Mouse (Mus musculus) olfactory bulb, adult 2 months (tissue): ENCODE data around the gene Bhlha9. TPM values are rescaled to one million over a fixed set of nuclear protein-coding genes. Genes with fewer than 3 reads are reported as not detected.
"Not testable (repeated sequence)": the region's sequence is repeated elsewhere in the genome, so short reads cannot be mapped to it uniquely, and the experiment has no call there.

Experiments used
- H3K27ac ChIP-seq: fragments of 200-500 bp; 2 replicates; pipeline ENCODE4 v1.5.1; 2012; ENCODE audit warnings: low read depth, low read length; ENCODE audit not compliant: insufficient read depth
- H3K4me1 ChIP-seq: fragments of 200-500 bp; 2 replicates; pipeline ENCODE4 v1.6.1; 2012; ENCODE audit warnings: low read length; ENCODE audit not compliant: control insufficient read depth, insufficient read depth
- H3K4me3 ChIP-seq: fragments of 200-500 bp; 2 replicates; pipeline ENCODE4 v1.5.1; 2012; ENCODE audit warnings: mild to moderate bottlenecking, low read depth, low read length, moderate library complexity; ENCODE audit not compliant: insufficient read depth
- CTCF ChIP-seq: fragments of 200-500 bp; IDR thresholded peaks from 2 replicates; pipeline ENCODE4 v1.5.1; 2012; ENCODE audit warnings: low read depth, mild to moderate bottlenecking, low read length, moderate library complexity; ENCODE audit not compliant: insufficient read depth
- POLR2A ChIP-seq: fragments of 200-500 bp; IDR thresholded peaks from 2 replicates; pipeline ENCODE4 v1.6.1; 2012; ENCODE audit warnings: mild to moderate bottlenecking, low read depth, low read length, moderate library complexity; ENCODE audit not compliant: insufficient read depth
- WGBS: fragments of 180-500 bp; shearing (Covaris S2); methylation state at CpG from one replicate; pipeline ENCODE4 v1.1.7; 2018; 5-methylcytosine and 5-hydroxymethylcytosine counted together
- polyA plus RNA-seq: library from polyadenylated mRNA; stranded (reverse); fragments of >200 nt; gene quantifications from 2 replicates; pipeline ENCODE4 v1.2.4, GENCODE M21; 2012; ENCODE audit warnings: low replicate concordance; ENCODE audit not compliant: missing spikeins, insufficient read depth, insufficient read length

Bhlha9 gene
- polyA plus RNA-seq, 1 experiment: not detected

GRCm38 (mm10) chr11:76659138-76659930, 12.9 kb upstream of the Bhlha9 start:
- Histone ChIP-seq H3K4me1 (no peaks in the 10 kb centered on the region), H3K4me3 (no peak overlapping the region), H3K27ac (no peak overlapping the region)
- TF ChIP-seq CTCF: no peak
- TF ChIP-seq POLR2A: no peak
- 83% methylated on average over 14 of the region's 14 CpGs for WGBS

- no peak overlapping the region for H3K27ac ChIP-seq
- TF ChIP-seq POLR2A: no peak
- TF ChIP-seq CTCF: no peak
- no peak overlapping the region for H3K4me3 ChIP-seq
- H3K4me1 ChIP-seq: peaks cover 8% of the 10 kb centered on the region
- WGBS: 76% methylated on average over 7 of the region's 7 CpGs
These were observed 10.3 kb upstream of the Bhlha9 start for GRCm38 (mm10) chr11:76661790-76662468.

GRCm38 (mm10) chr11:76666002-76666649, 6.1 kb upstream of the Bhlha9 start:
- WGBS: 14% methylated on average over 35 of the region's 35 CpGs
- H3K4me1 ChIP-seq: peaks cover 8% of the 10 kb centered on the region
- no peak for TF ChIP-seq CTCF
- no peak overlapping the region for H3K27ac ChIP-seq
- peak overlapping the region; percentile 39 for H3K4me3 ChIP-seq

GRCm38 (mm10) chr11:76667807-76668206, 4.5 kb upstream of the Bhlha9 start:
- H3K4me3 ChIP-seq: no peak overlapping the region
- TF ChIP-seq CTCF (no peak), POLR2A (no peak)
- no peak overlapping the region for H3K27ac ChIP-seq
- peaks cover 16% of the 10 kb centered on the region for H3K4me1 ChIP-seq
- WGBS: 73% methylated on average over 4 of the region's 4 CpGs

- H3K4me1 ChIP-seq: peaks cover 14% of the 10 kb centered on the region
- peak overlapping the region; percentile 39 for H3K4me3 ChIP-seq
- TF ChIP-seq POLR2A: no peak
- no peak for TF ChIP-seq CTCF
- WGBS: 5% methylated on average over 64 of the region's 64 CpGs
- H3K27ac ChIP-seq: no peak overlapping the region
These were observed 503 bp downstream of the Bhlha9 start for GRCm38 (mm10) chr11:76672561-76673384.

- Histone ChIP-seq H3K4me3 (no peak overlapping the region), H3K27ac (no peak overlapping the region), H3K4me1 (peaks cover 14% of the 10 kb centered on the region)
- TF ChIP-seq CTCF (no peak), POLR2A (no peak)
- 69% methylated on average over 8 of the region's 8 CpGs for WGBS
These were observed 1.9 kb downstream of the Bhlha9 start for GRCm38 (mm10) chr11:76674199-76674598.

- no peak overlapping the region for H3K4me3 ChIP-seq
- TF ChIP-seq CTCF (no peak), POLR2A (no peak)
- no peak overlapping the region for H3K27ac ChIP-seq
- H3K4me1 ChIP-seq: peaks cover 14% of the 10 kb centered on the region
- WGBS: 47% methylated on average over 4 of the region's 4 CpGs
These were observed 2.4 kb downstream of the Bhlha9 start for GRCm38 (mm10) chr11:76674704-76675103.

- not testable (repeated sequence) for H3K4me1 ChIP-seq, H3K27ac ChIP-seq, H3K4me3 ChIP-seq
- WGBS: 19% methylated on average over 7 of the region's 8 CpGs
These were observed 7.2 kb downstream of the Bhlha9 start, which contains the start of gene Trarg1 for GRCm38 (mm10) chr11:76679508-76679907. Gene Trarg1 (plus strand): TSS chr11:76679808.
